Mouse (Mus musculus) heart, postnatal 0 days (tissue): ENCODE measurements at regions not wholly inside any gene's neighbourhood (a gene's known extent, or its start where the extent isn't known, plus 50 kb on each side); places are given as distances from the start of the nearest gene placed in this dataset.

Experiments used
- CTCF ChIP-seq: IDR thresholded peaks from 2 replicates; pipeline ENCODE4 v1.5.1; 2016; ENCODE audit warnings: antibody characterized with exemption, control low read depth, low read depth
- EP300 ChIP-seq: IDR thresholded peaks from 2 replicates; pipeline ENCODE4 v1.6.1; 2016; ENCODE audit warnings: antibody characterized with exemption, low read depth

- TF ChIP-seq CTCF (no peak), EP300 (no peak)
Measured at GRCm38 (mm10) chr6:112204956-112205355, 68.6 kb upstream of the Lmcd1 start.
